Mouse (Mus musculus) bone marrow macrophage, adult 2 months (primary cell): ENCODE measurements at regions not wholly inside any gene's neighbourhood (a gene's known extent, or its start where the extent isn't known, plus 50 kb on each side); places are given as distances from the start of the nearest gene placed in this dataset.

Experiments
- H3K27ac ChIP-seq: 2 replicates; pipeline ENCODE4 v1.5.1; 2012; ENCODE audit warnings: low read depth, low read length; ENCODE audit not compliant: insufficient read depth
- H3K4me1 ChIP-seq: 2 replicates; pipeline ENCODE4 v1.6.1; 2012; ENCODE audit warnings: low read length; ENCODE audit not compliant: control insufficient read depth, insufficient read depth
- H3K4me3 ChIP-seq: 2 replicates; pipeline ENCODE4 v1.5.1; 2012; ENCODE audit warnings: mild to moderate bottlenecking, low read length, moderate library complexity; ENCODE audit not compliant: insufficient read depth
- CTCF ChIP-seq: IDR thresholded peaks from 2 replicates; pipeline ENCODE4 v1.5.1; 2012; ENCODE audit warnings: low read depth, mild to moderate bottlenecking, low read length, moderate library complexity
- POLR2A ChIP-seq: IDR thresholded peaks from 2 replicates; pipeline ENCODE4 v1.6.1; 2012; ENCODE audit warnings: mild to moderate bottlenecking, low read depth, low read length, borderline replicate concordance

GRCm38 (mm10) chr13:102143848-102144247 is 375.8 kb upstream of the Pik3r1 start:
- Histone ChIP-seq H3K27ac (no peak overlapping the region), H3K4me1 (no peaks in the 10 kb centered on the region), H3K4me3 (no peak overlapping the region)
- no peak for TF ChIP-seq CTCF
- no peak for TF ChIP-seq POLR2A

GRCm38 (mm10) chr13:102148039-102148438 is 380.0 kb upstream of the Pik3r1 start:
- Histone ChIP-seq H3K27ac (no peak overlapping the region), H3K4me3 (no peak overlapping the region), H3K4me1 (no peaks in the 10 kb centered on the region)
- TF ChIP-seq CTCF (no peak), POLR2A (no peak)

- H3K4me1 ChIP-seq, result no peaks in the 10 kb centered on the region
- no peak overlapping the region for H3K27ac ChIP-seq
- no peak overlapping the region for H3K4me3 ChIP-seq
- TF ChIP-seq CTCF (no peak), POLR2A (no peak)
Measured at GRCm38 (mm10) chr13:102153785-102154608, 386.0 kb upstream of the Pik3r1 start.

- no peaks in the 10 kb centered on the region for H3K4me1 ChIP-seq
- H3K4me3 ChIP-seq, result no peak overlapping the region
- TF ChIP-seq CTCF, result no peak
- no peak for TF ChIP-seq POLR2A
- no peak overlapping the region for H3K27ac ChIP-seq
Measured at GRCm38 (mm10) chr13:102154609-102154899, 386.5 kb upstream of the Pik3r1 start.

DNA sequence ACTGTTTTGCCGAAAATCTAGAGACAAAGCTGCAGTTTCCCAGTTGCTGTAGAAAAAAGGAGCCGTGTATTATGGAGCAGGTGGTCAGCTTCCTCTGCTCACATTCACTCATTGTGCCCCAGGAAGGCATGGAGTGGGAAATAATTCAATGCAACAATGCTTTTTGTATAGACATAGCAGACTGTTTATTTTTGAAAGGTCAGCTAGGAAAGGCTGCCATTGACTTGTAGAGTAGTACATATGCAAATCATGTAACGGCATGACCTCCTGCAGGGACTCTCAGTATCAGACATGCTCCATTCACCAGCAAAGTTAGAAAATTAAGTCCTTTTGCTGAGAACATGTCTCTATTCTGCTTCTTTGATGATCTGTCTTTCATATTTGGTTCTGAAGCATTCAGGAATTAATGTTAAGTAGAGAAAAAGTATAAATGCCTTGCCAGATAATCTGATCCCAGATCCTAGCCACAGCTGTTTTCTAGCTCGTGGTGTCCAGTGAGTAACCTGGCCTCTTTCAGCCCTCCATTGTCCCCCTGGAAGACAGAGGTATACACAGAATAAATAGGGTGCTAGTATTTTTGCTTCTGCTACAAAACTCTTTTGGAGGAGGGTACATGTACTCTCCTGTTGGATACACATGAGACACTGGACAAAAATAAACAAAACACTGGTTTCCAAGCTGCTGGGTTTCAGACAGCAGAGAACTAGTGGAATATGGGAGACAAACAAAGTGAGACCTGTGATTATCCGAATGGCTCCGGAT is 389.5 kb upstream of the Pik3r1 start:
- TF ChIP-seq POLR2A, result no peak
- no peak for TF ChIP-seq CTCF
- no peaks in the 10 kb centered on the region for H3K4me1 ChIP-seq
- H3K27ac ChIP-seq, result no peak overlapping the region
- H3K4me3 ChIP-seq, result no peak overlapping the region

- TF ChIP-seq CTCF (no peak), POLR2A (no peak)
- Histone ChIP-seq H3K4me3 (no peak overlapping the region), H3K27ac (no peak overlapping the region), H3K4me1 (no peaks in the 10 kb centered on the region)
Measured at GRCm38 (mm10) chr13:102173382-102174234, 405.6 kb upstream of the Pik3r1 start.

DNA sequence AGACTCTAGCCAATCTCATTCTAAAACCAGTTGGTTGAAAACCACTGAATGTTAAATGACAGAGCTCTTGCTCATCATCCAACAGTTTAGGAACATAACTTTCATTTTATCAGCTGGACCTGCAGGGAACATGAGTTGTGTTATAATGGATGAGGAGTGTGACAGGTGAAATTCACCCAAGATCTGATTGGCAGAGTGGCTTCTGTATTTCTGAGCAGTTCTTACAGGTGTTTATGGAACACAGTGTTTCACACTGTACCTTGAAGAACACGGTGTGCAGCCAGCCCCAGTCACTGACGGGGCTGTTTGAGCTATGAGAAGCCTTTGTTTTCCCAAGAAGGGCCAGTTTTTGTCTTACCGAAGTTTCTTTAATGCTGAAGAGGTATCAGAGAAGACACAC is 406.4 kb upstream of the Pik3r1 start:
- TF ChIP-seq POLR2A (no peak), CTCF (no peak)
- no peak overlapping the region for H3K4me3 ChIP-seq
- no peaks in the 10 kb centered on the region for H3K4me1 ChIP-seq
- H3K27ac ChIP-seq, result no peak overlapping the region

DNA sequence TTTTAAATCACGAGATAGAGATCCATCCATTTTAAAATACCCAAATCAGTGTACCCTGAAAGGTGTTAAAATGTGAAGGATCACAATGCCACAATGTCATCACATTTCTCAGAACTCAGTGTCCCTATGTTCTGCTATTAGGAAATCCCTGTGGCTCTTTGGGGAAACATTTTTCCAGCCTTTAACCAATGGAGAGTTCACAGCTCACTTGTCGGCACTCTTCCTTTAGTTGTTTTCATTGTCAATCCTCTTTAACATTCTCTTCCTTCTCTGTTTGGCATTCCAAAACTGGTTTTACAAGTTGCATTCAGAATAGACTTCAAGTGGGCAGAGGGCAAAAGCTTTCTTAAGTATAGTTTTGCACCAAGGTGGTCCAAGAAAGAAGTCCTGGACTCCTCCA is 406.9 kb upstream of the Pik3r1 start:
- Histone ChIP-seq H3K4me3 (no peak overlapping the region), H3K27ac (no peak overlapping the region), H3K4me1 (no peaks in the 10 kb centered on the region)
- TF ChIP-seq POLR2A, result no peak
- TF ChIP-seq CTCF, result no peak

- TF ChIP-seq CTCF, result no peak
- no peak for TF ChIP-seq POLR2A
- Histone ChIP-seq H3K4me1 (no peaks in the 10 kb centered on the region), H3K27ac (no peak overlapping the region), H3K4me3 (no peak overlapping the region)
Measured at GRCm38 (mm10) chr13:102175406-102175805, 407.4 kb upstream of the Pik3r1 start.
